Mouse (Mus musculus) gastrocnemius, postnatal 4 days (tissue): ENCODE measurements at regions not wholly inside any gene's neighbourhood (a gene's known extent, or its start where the extent isn't known, plus 50 kb on each side); places are given as distances from the start of the nearest gene placed in this dataset.
"Not testable (repeated sequence)": the region's sequence is repeated elsewhere in the genome, so short reads cannot be mapped to it uniquely, and the experiment has no call there.

ENCODE experiments used
- DNase-seq, 2 experiments: peaks; one replicate each; pipeline ENCODE4 v3.0.0; 2021 to 2022; ENCODE audit warnings: low spot score in 2 of 2, mixed read lengths in 2 of 2

DNA sequence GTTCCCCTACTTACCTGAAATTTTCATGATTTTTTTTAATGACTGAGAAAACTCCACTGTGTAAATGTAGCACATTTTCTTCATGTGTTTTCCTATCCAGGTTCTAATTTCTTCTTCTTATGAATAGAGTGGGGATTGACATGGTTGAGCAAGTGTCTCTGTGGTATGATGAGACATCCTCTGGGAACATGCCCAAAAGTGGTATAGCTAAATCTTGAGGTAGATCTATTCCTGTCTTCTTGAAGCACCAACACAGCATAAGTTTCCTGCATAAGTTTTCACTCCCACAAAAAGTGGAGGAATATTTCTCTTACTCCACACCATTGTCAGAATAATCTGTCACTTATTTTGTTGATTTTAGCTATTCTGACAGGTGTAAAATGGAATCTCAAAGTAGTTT lies 161.1 kb upstream of the Oprm1 start:
- no peak for DNase-seq

- not testable (repeated sequence) for DNase-seq
Observed at GRCm38 (mm10) chr10:6598586-6598985, 159.7 kb upstream of the Oprm1 start.

GRCm38 (mm10) chr10:6647576-6647975 lies 110.7 kb upstream of the Oprm1 start:
- no peak for DNase-seq

DNA sequence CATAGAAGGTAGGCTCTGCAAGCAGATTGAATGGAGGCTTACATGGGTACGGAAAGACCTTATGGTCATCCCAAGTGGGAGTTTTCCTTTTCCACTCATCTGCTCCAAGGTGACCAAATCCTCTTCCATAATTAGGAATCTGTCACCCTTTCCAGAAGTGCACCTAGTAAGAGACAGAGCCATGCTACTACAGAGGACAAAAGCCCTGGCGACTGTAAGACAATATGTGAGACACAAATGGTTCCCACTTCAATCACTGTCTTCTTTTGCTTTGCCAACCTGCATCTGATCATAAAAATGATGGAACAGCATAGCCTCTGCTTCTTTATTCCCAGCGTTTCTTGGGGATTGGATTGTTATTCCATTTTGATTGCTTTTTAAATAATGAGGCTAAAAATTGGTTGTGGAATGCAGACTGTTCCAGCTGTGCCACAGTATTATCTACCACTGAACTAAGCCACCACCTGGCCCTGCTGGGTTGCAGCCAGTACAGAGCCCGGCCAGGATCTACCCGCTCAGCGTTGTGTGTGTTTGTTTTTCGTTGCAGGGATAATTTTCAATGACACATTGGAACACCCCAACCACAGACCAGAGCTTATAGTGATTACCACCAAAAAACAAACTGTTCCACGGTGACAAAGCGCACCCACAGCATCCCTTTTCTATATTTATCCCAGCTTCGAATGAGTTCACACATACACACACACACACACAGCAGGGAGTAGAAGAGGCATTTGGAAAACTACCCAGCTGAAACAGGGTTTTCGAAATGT lies 72.8 kb upstream of the Oprm1 start:
- peak in 1 of 2 experiments; percentile 10 for DNase-seq

GRCm38 (mm10) chr10:6686081-6686474 lies 72.2 kb upstream of the Oprm1 start:
- DNase-seq = no peak
